Mouse (Mus musculus) testis, adult 2 months (tissue): ENCODE measurements around the gene Npas3. TPM values are rescaled to one million over a fixed set of nuclear protein-coding genes. Genes with fewer than 3 reads are reported as not detected.

ENCODE experiments used
- H3K27ac ChIP-seq: fragments of 200-500 bp; 2 replicates; pipeline ENCODE4 v1.5.1; 2012; ENCODE audit warnings: low read depth, low read length; ENCODE audit not compliant: control insufficient read depth, insufficient read depth
- H3K27me3 ChIP-seq: fragments of 200-500 bp; 2 replicates; pipeline ENCODE4 v1.6.1; 2012; ENCODE audit warnings: mild to moderate bottlenecking, low read length, moderate library complexity; ENCODE audit not compliant: control insufficient read depth, insufficient read depth
- H3K36me3 ChIP-seq: fragments of 200-500 bp; 2 replicates; pipeline ENCODE4 v1.6.1; 2012; ENCODE audit warnings: mild to moderate bottlenecking, low read length; ENCODE audit not compliant: control insufficient read depth, insufficient read depth
- H3K4me1 ChIP-seq: fragments of 200-500 bp; 2 replicates; pipeline ENCODE4 v1.6.1; 2012; ENCODE audit warnings: low read length; ENCODE audit not compliant: control insufficient read depth, insufficient read depth
- H3K4me3 ChIP-seq: fragments of 200-500 bp; 2 replicates; pipeline ENCODE4 v1.5.1; 2012; ENCODE audit warnings: low read depth, mild to moderate bottlenecking, low read length, moderate library complexity, mixed read lengths; ENCODE audit not compliant: control insufficient read depth
- CTCF ChIP-seq: fragments of 200-500 bp; IDR thresholded peaks from 2 replicates; pipeline ENCODE4 v1.5.1; 2012; ENCODE audit warnings: low read depth, mild to moderate bottlenecking, inconsistent platforms, low read length, moderate library complexity; ENCODE audit not compliant: control insufficient read depth, insufficient read depth, insufficient replicate concordance
- POLR2A ChIP-seq: fragments of 200-500 bp; IDR thresholded peaks from 2 replicates; pipeline ENCODE4 v1.6.1; 2012; ENCODE audit warnings: low read depth, mild to moderate bottlenecking, inconsistent platforms, low read length, moderate library complexity; ENCODE audit not compliant: control insufficient read depth
- polyA plus RNA-seq: library from polyadenylated mRNA; depleted of rRNA; stranded (reverse); fragments of >200 nt; gene quantifications from 2 replicates; pipeline ENCODE4 v1.2.3, GENCODE M21; 2012

Npas3 gene
- polyA plus RNA-seq, 1 experiment, result 0.91 TPM

DNA sequence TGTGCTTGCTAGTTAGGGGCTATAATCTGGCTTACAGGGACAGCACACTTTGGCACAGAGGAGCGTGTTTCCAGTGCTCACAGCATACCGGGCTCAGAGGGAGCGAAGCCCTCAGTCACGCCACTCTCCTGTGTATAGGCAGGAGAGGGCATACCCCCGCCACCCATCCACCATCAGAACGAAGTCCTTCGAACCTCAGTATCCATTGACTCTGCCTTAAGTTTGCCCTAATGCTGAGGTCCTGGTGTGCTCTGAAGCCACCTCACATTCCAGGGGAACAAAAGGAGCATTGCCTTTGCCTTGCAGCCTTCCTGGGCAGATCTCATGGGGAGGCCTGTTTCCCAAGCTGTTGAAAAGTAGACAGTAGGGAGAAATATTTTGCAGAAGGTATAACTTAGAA, 673.7 kb downstream of the Npas3 start:
- Histone ChIP-seq H3K4me1 (no peaks in the 10 kb centered on the region), H3K4me3 (no peak overlapping the region), H3K36me3 (no peaks in the 10 kb centered on the region), H3K27me3 (no peaks in the 10 kb centered on the region), H3K27ac (no peak overlapping the region)
- no peak for TF ChIP-seq CTCF
- TF ChIP-seq POLR2A, result no peak

DNA sequence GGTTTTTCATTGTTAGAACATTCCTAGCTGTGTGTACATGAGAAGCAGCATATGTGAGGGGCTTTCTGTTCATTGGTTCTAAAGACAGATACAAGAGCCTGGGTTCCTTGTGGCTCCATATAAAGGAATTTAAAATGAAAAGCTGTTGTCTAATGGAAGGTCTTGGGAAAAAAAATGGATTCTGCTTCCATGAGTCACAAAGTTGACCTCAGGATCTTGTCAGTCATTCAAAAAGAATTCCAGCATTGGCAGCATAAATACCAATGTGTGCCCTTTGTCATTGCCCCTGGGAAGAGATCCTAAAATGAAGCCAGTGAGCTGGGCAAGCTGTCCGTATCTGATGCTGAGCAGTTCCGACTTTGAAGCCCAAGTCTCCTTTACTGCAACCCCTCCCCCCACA, 700.3 kb downstream of the Npas3 start:
- H3K27ac ChIP-seq, result no peak overlapping the region
- no peaks in the 10 kb centered on the region for H3K4me1 ChIP-seq
- TF ChIP-seq CTCF (no peak), POLR2A (no peak)
- no peaks in the 10 kb centered on the region for H3K27me3 ChIP-seq
- no peaks in the 10 kb centered on the region for H3K36me3 ChIP-seq
- no peak overlapping the region for H3K4me3 ChIP-seq

DNA sequence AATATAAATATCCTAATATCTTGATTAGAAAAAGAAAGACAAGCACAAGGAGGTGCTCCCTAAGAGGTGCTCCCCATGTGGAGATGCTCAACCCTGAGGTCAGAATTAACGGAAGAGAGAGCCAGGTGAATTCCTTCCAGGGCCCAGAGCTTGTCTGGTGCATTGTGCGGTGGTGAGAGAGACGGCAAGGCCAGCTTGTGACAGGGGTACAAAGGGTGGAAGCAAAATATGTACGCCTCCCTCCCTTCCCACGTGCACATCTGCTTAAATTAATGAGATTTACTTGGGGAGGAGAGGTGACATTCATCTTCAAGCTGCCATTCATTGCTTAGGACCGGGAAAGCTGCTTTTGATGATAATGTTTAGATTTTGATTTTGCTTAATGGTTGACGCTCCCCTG, 713.5 kb downstream of the Npas3 start:
- no peak overlapping the region for H3K4me3 ChIP-seq
- H3K4me1 ChIP-seq, result no peaks in the 10 kb centered on the region
- no peaks in the 10 kb centered on the region for H3K27me3 ChIP-seq
- TF ChIP-seq POLR2A (no peak), CTCF (no peak)
- H3K36me3 ChIP-seq, result no peaks in the 10 kb centered on the region
- H3K27ac ChIP-seq, result no peak overlapping the region

DNA sequence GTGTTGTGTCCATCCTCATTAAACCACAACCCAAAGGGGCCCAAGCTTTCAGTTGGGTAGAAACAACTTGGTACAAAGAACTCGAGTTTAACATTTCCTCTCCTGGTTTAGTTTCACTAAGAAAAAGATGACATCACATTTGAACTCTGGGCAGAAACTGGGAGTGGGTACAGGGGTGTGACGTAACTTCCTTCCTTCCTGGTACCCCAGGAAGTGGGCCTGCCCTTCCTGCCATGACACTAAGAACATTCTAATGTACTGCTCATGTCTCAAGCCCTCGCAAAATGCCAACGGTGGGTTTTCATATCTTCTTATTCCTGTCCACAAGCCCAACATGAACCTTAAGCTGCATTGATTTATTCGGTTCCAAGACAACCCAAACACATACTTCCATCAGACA, 715.1 kb downstream of the Npas3 start:
- H3K4me3 ChIP-seq, result no peak overlapping the region
- TF ChIP-seq POLR2A, result no peak
- TF ChIP-seq CTCF, result no peak

DNA sequence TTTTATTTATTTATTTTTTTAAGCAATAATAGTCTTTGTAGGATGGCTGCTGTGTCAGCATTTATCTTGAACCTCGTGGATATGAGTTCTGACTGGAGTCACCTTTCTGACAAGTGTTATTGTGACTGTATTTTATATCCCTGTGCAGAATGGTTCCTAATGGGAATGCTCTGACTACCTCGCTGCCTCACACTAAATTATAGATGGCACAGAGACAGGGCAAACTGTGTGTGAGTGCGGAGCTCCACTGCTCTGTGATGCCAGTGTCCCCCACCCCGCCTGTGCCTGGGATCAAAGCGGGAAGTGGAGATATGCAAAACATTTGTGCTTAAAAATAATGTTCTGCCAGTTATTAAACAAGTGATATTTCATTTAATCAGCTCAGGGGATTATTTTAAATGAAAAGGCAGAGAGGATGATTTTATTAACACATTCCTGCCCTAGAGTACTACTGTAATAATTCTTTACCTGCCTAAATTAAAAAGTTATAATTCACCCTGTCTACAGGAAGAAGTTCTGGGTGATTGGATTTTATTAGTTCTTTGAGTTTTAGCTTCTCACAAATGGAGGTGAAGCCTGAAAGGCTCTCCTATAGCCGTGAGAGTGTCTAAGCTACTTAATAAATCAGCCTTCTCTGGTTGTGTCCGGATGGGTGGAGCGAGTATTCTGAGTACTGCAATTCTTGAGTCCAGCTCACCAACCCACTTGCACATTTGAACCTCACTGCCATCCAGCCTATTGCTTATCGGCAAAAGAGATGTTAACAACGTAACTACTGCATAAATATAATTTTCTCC, 721.1 kb downstream of the Npas3 start:
- Histone ChIP-seq H3K36me3 (no peaks in the 10 kb centered on the region), H3K4me3 (no peak overlapping the region), H3K27me3 (no peaks in the 10 kb centered on the region), H3K27ac (no peak overlapping the region), H3K4me1 (no peaks in the 10 kb centered on the region)
- TF ChIP-seq CTCF (no peak), POLR2A (no peak)

More for the DNA sequence above, 715.1 kb downstream of the Npas3 start:
- H3K27me3 ChIP-seq, result no peaks in the 10 kb centered on the region
- no peaks in the 10 kb centered on the region for H3K4me1 ChIP-seq
- no peaks in the 10 kb centered on the region for H3K36me3 ChIP-seq
- H3K27ac ChIP-seq, result no peak overlapping the region

DNA sequence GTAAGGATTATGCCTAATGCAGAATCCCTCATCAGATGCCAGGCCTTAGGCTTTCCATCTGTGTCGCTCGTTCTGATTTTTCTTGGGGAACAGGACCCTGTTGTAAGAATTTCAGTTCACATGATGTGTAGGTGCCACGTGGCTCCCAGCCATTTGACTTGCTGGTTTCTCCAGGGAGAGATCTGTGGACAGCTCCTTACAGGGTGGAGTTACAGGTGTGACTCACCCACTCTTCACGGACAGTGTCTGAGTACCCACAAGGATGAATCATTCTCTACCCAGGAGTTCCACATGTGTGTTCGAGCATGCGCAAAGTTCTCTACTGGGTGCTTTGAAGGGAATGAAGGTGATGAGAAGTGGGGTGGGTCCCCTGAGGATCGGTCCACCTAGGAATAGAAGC, 722.2 kb downstream of the Npas3 start:
- H3K4me1 ChIP-seq, result no peaks in the 10 kb centered on the region
- no peaks in the 10 kb centered on the region for H3K27me3 ChIP-seq
- no peaks in the 10 kb centered on the region for H3K36me3 ChIP-seq
- H3K4me3 ChIP-seq, result no peak overlapping the region
- TF ChIP-seq POLR2A (no peak), CTCF (no peak)
- H3K27ac ChIP-seq, result no peak overlapping the region

DNA sequence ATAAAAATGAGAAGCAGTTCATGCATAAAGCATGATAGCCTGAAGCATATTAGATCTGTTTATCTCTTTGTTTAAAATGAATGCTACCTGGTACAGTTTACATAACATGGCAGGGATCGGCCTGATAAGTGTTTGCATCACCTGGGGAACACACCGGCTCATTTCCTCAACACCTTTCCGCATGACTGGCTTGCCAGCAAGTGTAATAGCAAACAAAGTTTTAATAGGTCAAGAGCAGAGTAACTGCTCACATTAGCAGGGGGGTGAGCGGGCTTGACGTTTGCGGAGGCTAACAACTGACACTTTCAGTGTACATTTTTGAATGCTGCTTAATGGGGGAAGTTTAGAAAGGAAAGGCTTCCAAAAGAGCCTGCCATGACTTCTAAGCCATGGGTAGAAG, 724.9 kb downstream of the Npas3 start:
- no peak overlapping the region for H3K4me3 ChIP-seq
- H3K36me3 ChIP-seq, result no peaks in the 10 kb centered on the region
- no peak overlapping the region for H3K27ac ChIP-seq
- TF ChIP-seq CTCF, result no peak
- H3K4me1 ChIP-seq, result peaks cover 10% of the 10 kb centered on the region
- no peaks in the 10 kb centered on the region for H3K27me3 ChIP-seq
